Mouse (Mus musculus) liver, postnatal 0 days (tissue): ENCODE data around the gene Sema5a.

Experiments used
- CTCF ChIP-seq: sonication (generic); IDR thresholded peaks from 2 replicates; pipeline ENCODE4 v1.5.1; 2016; ENCODE audit warnings: antibody characterized with exemption, low read depth
- EP300 ChIP-seq: IDR thresholded peaks from 2 replicates; pipeline ENCODE4 v1.6.1; 2016; ENCODE audit warnings: antibody characterized with exemption, low read depth, mild to moderate bottlenecking

- TF ChIP-seq CTCF (no peak), EP300 (no peak)
Measured at GRCm38 (mm10) chr15:32232189-32232588, 12.4 kb upstream of the Sema5a start.
